Mouse (Mus musculus) R1 (cell line): ENCODE results near the gene Atg7.
A peak's percentile ranks its signal among the peaks of the same experiment; 100 is the strongest.

Source experiments
- DNase-seq: peaks from one replicate; pipeline ENCODE4 v3.0.0-alpha.2; 2018; ENCODE audit warnings: low read depth, low spot score

Atg7 gene

GRCm38 (mm10) chr6:114851688-114852087 is 208.8 kb downstream of the Atg7 start:
- DNase-seq, result no peak

DNA sequence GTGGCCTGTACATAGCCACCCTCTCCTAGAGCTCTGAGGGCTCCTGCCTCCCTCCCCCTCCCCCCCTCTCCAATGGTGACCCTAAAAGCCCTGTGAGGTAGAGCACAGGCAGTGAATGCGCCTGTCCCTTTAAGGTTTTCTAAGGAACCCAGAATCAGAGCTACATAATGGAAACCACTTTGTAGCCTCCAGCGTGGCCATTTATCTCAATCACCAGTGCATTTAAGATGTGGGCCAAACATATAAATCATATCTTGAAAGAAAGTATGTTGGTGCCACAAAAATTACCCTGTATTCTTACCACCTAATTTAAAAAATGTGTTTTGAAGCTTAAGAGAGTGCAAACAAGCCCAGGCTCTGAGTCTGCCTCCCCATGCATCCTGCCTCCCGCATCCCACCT is 209.8 kb downstream of the Atg7 start:
- no peak for DNase-seq

GRCm38 (mm10) chr6:114854368-114854767 is 211.5 kb downstream of the Atg7 start:
- DNase-seq, result no peak

DNA sequence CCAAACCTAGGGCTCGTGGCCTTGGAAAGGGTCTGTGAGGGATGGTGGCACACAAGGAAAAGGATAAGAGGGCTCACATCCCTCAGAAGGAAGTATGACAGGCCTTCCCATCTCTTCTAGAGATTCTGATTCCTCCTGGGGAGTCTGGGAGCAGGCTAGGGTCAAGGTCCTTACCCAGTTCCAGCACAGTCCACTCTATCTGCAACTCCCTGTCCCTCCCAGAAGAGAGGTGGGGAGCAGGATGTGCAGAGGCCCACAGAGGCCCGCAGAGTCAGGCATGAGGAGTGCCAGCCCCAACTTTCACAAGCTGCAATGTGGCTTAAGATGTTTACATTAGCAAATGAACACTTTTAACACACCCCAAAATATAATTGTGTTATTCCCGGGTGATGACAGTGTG is 212.7 kb downstream of the Atg7 start:
- DNase-seq, result no peak

DNA sequence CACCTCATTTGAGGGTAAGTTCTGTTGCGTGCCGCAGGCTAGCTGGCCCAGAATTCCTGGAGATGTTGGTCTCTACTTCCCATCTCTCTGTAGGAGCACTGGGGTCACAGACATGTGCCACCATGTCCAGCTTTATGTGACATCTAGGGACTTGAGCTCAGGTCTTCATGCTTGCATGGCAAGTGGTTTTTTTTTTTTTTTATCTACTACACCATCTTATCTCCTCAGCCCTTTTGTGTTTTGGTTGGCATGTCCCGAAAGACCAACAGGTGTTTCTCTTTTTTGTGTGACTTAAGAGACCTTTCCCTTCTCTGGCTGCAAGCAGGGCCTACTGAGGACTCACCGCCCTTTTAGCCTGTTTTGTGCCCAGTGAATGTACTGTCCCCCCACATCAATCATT is 213.6 kb downstream of the Atg7 start:
- DNase-seq, result no peak

GRCm38 (mm10) chr6:114857996-114858721 is 215.3 kb downstream of the Atg7 start:
- DNase-seq, result no peak

- no peak for DNase-seq
Measured at GRCm38 (mm10) chr6:114858722-114859053, 215.8 kb downstream of the Atg7 start.

DNA sequence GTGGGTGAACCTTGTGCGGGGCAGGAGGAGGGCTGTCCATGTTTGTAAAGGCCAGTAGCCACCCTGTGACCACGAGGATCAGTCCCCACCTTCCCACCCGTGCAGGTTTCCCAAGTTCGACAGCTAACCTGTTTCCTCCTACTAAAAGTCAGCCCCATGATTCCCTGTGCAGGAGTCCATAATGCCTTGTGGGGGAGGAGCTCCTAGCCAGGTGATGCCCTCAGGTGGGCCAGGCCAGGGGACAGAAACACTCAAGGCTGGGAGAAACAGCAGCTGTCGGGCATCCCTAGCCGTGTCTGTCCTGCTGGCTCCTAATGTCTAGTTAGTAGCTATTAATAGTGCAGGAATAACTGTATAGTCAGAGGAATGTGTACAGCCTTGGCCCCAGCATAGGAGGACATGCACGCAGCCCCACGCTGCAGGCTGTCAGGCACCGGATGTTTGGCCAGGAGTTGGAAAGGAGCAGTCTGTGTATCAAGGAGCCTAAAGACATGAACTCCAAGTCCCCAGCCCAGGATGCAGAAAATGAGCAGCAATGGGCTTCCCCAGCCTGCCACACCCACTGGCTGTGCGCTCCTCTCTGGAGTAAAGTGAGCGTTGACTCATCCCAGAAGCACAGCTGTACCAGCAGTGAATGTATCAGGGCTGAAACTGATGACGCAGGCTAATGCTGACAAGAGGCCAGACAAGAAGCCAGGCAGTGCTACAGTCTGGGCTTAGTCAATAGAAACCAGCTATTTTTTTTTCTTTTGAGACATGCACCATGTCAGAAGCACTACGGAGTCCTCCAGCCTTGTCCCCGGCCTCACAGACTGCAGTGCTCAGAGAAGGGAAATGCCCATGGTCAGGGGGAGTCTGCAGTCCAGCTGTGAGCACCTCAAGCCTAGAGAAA is 218.0 kb downstream of the Atg7 start:
- no peak for DNase-seq

- DNase-seq, result no peak
Measured at GRCm38 (mm10) chr6:114861591-114861990, 218.7 kb downstream of the Atg7 start.

GRCm38 (mm10) chr6:114862046-114862445 is 219.1 kb downstream of the Atg7 start:
- no peak for DNase-seq

DNA sequence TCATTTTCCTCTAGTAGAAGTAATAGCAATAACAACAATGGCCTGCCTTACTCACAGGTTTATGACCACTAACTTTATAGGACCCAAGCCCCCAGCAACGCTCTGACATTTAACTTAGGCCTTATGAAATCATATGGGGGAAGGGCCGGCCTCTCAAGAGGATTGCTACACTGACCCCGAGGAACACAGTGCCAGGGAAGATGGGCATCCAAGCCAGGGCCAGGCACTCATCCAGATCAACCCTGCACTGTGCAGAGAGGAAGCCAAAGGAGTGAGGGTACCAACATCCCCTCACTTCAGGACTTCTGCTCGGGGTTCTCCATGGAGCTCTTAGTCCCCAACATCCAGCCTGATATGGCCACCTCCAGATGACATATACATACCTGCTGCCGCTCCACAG is 220.6 kb downstream of the Atg7 start:
- DNase-seq, result no peak

DNA sequence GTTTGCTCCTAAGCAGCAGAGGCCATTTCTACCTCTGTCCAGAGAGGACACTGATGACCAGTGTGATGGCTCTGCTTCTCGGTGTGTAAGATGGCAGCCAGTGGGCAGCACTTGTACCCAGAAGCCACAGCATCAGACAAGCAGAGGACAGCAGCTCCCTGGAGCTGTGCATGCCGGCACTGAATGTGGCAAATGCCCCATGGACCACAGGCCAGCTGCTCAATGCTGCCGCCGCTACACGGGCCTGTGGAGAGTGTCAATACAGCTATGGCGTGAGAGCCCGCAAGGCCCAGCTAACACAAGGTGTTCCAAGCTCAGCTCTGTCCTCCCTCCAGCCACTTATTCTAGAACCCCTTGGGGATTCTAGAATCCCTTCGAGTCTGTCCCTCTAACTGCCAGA is 221.5 kb downstream of the Atg7 start:
- DNase-seq, result no peak

- no peak for DNase-seq
Measured at GRCm38 (mm10) chr6:114866078-114866477, 223.2 kb downstream of the Atg7 start.

- DNase-seq, result no peak
Measured at GRCm38 (mm10) chr6:114866619-114867018, 223.7 kb downstream of the Atg7 start.

GRCm38 (mm10) chr6:114868656-114869055 is 225.8 kb downstream of the Atg7 start:
- DNase-seq, result no peak

DNA sequence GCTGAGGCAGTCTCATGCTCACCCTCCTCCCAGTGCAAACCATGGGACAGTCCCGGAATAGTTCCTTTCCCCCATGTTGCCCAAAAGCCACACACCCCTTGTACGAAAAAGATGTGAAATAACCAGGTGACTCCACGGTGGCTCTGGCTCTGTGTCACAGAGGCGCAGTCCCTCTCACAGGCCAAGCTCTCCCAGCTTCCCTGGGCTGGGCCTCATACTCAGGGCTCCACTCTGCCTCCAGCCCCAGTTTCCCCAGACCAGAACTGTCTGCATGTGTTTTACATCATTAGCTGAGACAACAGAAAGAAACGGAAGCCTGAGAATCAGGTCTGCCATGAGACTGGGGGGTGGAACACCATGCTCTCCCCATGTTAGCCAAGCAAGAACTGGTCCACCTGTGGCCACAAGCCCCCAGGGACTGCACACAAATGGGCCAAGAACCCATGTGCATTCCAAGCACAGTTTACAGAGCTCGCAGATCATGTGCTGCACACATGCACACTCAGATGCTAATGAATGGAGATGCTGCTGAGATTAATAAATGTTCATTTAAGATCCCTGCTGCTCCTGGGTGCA is 226.7 kb downstream of the Atg7 start:
- DNase-seq, result no peak

- peak; percentile 67 for DNase-seq
Measured at GRCm38 (mm10) chr6:114871010-114871660, 228.2 kb downstream of the Atg7 start.

DNA sequence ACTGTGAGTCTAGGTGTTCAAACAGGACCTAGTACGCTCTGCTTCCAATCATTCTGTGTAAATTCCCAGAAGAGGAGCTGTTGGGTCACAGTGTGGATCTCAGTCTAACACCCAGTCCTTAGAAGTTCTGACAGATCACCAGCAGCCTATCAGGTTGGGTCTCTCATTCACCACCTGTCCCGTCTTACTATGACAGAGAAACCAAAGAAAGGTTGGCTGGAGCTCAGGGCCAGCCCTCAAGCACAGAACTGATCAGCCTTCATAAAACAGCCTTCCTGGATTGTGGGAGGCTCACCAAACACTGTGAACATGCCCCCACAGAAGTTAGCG is 230.9 kb downstream of the Atg7 start:
- no peak for DNase-seq

- peak; percentile 23 for DNase-seq
Measured at GRCm38 (mm10) chr6:114874138-114874928, 231.4 kb downstream of the Atg7 start.

GRCm38 (mm10) chr6:114875018-114875558 is 232.2 kb downstream of the Atg7 start:
- peak; percentile 83 for DNase-seq

GRCm38 (mm10) chr6:114876033-114876432 is 233.1 kb downstream of the Atg7 start:
- DNase-seq, result no peak
